Mouse (Mus musculus): ENCODE measurements around the gene Tut1. TPM values are rescaled to one million over a fixed set of nuclear protein-coding genes. Genes with fewer than 3 reads are reported as not detected.

Gene Tut1
- polyA plus RNA-seq, 1 experiment from 2014 or later = 25.4 TPM

DNA sequence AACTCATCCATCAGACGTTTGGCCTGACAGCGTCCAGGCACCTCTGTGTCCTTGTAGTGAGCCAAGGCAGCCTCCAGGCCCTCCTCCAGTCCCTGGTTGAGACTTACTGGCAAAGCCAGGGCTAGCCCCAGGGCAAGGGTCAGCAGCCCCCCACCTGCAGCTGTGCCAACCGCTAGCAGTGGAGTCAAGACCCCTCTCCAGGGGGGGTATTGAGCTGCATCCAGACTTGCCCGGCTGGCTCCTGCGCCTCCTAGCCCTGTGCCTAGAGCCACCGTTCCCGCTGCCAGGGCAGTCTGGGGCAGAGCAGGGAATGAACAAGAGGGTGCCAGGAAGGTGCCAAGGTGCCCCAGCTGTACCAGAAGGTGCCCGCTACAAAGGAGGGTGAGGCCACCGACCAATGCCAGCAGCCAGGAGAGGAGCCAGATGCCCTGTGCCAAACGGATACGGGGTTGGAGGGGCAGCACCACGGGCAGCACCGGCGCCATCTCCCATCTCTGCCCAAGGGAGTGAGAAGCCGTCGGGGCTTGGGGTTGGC lies 24.9 kb upstream of the Tut1 start:
- H3K36me3 ChIP-seq = peaks cover 22% of the 10 kb centered on the region
- no peak overlapping the region; the same call in 1 of the 2 replicates for H3K27ac ChIP-seq (replicated peaks)
- H3K4me1 ChIP-seq = peaks cover 24% of the 10 kb centered on the region
- H3K9me3 ChIP-seq (replicated peaks) = no peaks in the 10 kb centered on the region
- WGBS = 15% methylated on average over 16 of the region's 16 CpGs
- H3K27me3 ChIP-seq (replicated peaks) = no peaks in the 10 kb centered on the region
- no peak; the same call in 1 of the 2 replicates for ATAC-seq (ENCODE audit: low FRiP score)
- H3K4me3 ChIP-seq (replicated peaks) = peak overlapping the region; percentile 52
- peak overlapping the region; percentile 50 for H3K9ac ChIP-seq (replicated peaks)
- H3K4me2 ChIP-seq = peak overlapping the region; percentile 72

DNA sequence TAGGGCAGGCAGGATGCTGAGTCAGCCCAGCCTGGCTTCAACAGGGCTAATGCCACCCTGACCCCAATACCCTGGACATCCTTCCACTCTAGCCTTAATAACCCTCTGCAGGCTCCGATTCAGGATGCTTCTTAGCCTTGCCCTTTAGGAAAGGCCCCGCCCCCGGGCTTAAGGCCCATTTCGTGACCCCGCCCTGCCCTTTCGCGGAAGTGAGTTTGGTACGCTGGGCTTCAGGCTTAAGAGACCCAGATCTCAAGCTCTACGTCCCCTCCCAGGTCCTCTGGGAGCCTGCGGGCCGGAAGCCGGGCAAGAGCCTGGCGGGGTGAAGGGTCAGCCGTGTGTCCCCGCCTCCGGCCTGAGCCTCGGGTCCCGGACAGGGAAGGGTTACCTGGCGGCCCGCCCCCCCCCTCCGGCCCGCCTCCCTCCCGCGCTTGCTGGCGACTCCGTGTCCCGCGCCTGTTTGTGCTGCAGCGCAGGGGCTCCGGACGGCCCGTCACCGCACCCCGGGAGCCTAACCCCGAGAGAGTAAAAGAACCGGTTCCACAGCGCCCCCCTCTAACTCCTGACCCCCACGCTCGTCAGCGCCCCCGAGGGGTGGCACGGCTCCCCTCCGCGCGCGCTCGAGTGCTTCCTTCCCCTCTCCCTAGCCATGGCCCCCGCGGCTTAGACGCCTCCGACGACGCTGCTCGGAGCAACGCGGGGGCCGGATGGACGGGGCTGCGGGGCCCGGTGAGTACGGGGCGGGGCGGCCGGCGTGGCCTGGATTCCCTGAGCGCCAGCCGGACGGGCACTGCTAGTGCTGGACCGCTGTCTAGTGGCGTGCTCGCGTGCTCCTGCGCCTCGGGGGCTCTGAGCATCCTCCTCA lies 24.2 kb upstream of the Tut1 start, which contains the start of the genes Rom1 and Eml3:
TSS of gene Rom1 (minus strand) at position 133 of the 865 bp plus-strand sequence.
TSS of gene Eml3 (plus strand) at position 329 of the 865 bp plus-strand sequence.
- peak within 1 kb of the TSS; percentile 60; the same call in 1 of the 2 replicates for H3K27ac ChIP-seq (replicated peaks)

DNA sequence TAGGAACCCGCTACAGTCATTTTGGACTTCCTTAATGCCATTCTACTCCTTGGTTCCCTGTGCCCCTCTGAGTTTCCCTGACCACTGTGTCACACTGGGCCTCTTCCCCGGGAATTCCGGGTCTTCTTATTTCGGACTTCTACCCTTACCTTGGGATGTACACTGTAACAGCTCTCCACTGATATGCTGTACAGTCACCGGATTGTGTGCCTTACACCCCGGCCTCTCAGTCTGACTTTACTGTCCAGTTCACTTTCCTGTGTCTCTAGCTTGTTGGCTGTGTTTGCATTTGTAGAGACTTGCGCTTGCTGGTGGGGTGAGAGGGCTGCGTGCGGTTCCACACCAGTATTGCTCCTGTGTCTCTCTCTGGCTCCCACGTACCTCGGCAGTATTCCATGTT lies 23.5 kb upstream of the Tut1 start:
- Histone ChIP-seq H3K4me3 (replicated peaks) (peak overlapping the region; percentile 52), H3K9ac (replicated peaks) (peak overlapping the region; percentile 50), H3K4me2 (peak overlapping the region; percentile 72), H3K27me3 (replicated peaks) (no peaks in the 10 kb centered on the region), H3K9me3 (replicated peaks) (no peaks in the 10 kb centered on the region), H3K27ac (replicated peaks) (0 out of 2 replicates have a peak overlapping the region, but pooled peaks have one; percentile 60), H3K4me1 (peaks cover 24% of the 10 kb centered on the region), H3K36me3 (peaks cover 22% of the 10 kb centered on the region)
- no peak for ATAC-seq (ENCODE audit: low FRiP score)
- 11% methylated on average over 11 of the region's 11 CpGs for WGBS

More for the DNA sequence above, 24.2 kb upstream of the Tut1 start, which contains the start of the genes Rom1 and Eml3:
- Histone ChIP-seq H3K4me3 (replicated peaks) (peak within 1 kb of the TSS; percentile 52), H3K36me3 (peaks cover 22% of the 10 kb centered on the region), H3K9ac (replicated peaks) (peak within 1 kb of the TSS; percentile 50), H3K4me2 (peak within 1 kb of the TSS; percentile 72), H3K9me3 (replicated peaks) (no peaks in the 10 kb centered on the region), H3K4me1 (peaks cover 24% of the 10 kb centered on the region), H3K27me3 (replicated peaks) (no peaks in the 10 kb centered on the region)
- ATAC-seq (ENCODE audit: low FRiP score) = peak; percentile 64
- under 1% methylated on average over 58 of the region's 74 CpGs for WGBS

DNA sequence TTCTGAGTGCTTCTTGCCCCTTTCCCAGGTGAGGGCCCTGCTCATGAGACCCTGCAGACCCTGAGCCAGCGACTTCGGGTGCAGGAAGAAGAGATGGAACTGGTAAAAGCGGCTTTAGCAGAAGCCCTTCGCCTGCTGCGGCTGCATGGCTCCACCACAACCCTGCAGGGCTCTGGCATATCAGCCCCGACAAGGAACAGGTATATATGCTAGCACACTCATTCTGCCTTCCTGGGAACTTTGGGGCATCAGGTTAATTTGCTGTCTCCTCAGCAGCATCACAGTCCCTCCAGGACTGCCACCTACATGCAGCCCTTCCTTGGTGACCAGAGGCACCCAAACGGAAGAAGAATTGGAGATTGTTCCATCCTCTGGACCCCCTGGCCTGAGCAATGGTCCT lies 22.9 kb upstream of the Tut1 start:
- 0 out of 2 replicates have a peak overlapping the region, but pooled peaks have one; percentile 50 for H3K9ac ChIP-seq (replicated peaks)
- H3K4me3 ChIP-seq (replicated peaks) = 0 out of 2 replicates have a peak overlapping the region, but pooled peaks have one; percentile 52
- no peak overlapping the region for H3K27ac ChIP-seq (replicated peaks)
- H3K4me2 ChIP-seq = peak overlapping the region; percentile 72
- ATAC-seq (ENCODE audit: low FRiP score) = no peak
- 84% methylated on average over 7 of the region's 7 CpGs for WGBS
- H3K36me3 ChIP-seq = peaks cover 17% of the 10 kb centered on the region
- no peaks in the 10 kb centered on the region for H3K27me3 ChIP-seq (replicated peaks)
- peaks cover 24% of the 10 kb centered on the region for H3K4me1 ChIP-seq
- H3K9me3 ChIP-seq (replicated peaks) = no peaks in the 10 kb centered on the region

DNA sequence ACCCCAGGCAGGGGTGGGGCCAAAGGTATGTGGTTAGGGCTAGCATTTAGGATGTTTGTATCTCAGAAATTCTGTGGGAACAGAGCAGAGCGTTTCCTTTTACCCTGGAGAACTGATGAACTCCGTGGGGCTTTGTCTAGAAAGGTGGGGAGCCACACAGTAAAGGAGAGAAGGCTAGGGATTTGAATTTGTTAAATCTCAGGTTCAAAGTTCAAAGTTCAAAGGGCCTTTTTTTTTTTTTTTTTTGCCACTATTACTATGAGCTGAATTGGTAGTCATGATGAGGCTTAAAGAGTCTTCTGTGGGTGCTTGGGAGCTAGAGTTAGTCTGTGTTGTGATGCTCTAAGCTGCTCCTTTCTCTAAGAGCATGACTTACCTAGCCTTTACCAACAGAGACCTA lies 16.9 kb upstream of the Tut1 start:
- Histone ChIP-seq H3K4me2 (no peak overlapping the region), H3K4me3 (replicated peaks) (no peak overlapping the region), H3K9me3 (replicated peaks) (no peaks in the 10 kb centered on the region), H3K27me3 (replicated peaks) (no peaks in the 10 kb centered on the region), H3K9ac (replicated peaks) (no peak overlapping the region), H3K36me3 (peaks cover 7% of the 10 kb centered on the region; the same call in 1 of the 2 replicates), H3K27ac (replicated peaks) (no peak overlapping the region), H3K4me1 (peaks cover 15% of the 10 kb centered on the region)
- WGBS = 92% methylated on average over 2 of the region's 2 CpGs
- ATAC-seq (ENCODE audit: low FRiP score) = no peak

DNA sequence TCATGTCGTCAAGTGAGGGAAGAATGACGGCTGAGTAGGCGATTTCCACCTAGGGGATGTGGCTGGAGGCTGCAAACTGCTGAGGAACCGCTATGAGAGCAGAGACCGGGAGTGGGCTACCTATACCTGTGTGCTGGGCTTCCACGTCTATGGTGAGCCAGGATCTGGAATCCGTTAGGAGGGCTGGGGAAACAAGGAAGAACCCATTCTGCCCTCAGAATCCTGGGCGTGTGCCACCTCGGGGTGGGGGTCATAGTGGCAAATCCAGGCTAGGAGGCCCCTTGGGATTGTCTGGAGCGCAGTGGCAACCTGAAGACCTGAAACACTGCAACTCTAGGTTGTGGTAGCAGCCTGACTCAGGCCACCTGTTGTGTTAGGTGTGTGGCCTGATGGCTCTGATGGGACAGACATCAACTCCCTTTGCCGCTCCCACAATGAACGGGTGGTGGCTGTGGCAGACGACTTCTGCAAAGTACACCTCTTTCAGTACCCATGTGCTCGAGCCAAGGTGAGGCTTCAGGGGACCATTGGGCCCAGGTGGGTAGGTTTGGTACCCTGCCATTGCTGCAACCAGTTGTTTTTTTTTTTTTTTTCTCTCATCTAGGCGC lies 13.0 kb upstream of the Tut1 start:
- Histone ChIP-seq H3K27me3 (replicated peaks) (no peaks in the 10 kb centered on the region), H3K27ac (replicated peaks) (no peak overlapping the region; the same call in 1 of the 2 replicates), H3K4me3 (replicated peaks) (peak overlapping the region; percentile 94), H3K36me3 (peaks cover 21% of the 10 kb centered on the region), H3K4me2 (peak overlapping the region; percentile 70), H3K4me1 (peaks cover 45% of the 10 kb centered on the region), H3K9ac (replicated peaks) (peak overlapping the region; percentile 57; the same call in 1 of the 2 replicates), H3K9me3 (replicated peaks) (no peaks in the 10 kb centered on the region)
- WGBS = 71% methylated on average over 15 of the region's 15 CpGs
- no peak for ATAC-seq (ENCODE audit: low FRiP score)

DNA sequence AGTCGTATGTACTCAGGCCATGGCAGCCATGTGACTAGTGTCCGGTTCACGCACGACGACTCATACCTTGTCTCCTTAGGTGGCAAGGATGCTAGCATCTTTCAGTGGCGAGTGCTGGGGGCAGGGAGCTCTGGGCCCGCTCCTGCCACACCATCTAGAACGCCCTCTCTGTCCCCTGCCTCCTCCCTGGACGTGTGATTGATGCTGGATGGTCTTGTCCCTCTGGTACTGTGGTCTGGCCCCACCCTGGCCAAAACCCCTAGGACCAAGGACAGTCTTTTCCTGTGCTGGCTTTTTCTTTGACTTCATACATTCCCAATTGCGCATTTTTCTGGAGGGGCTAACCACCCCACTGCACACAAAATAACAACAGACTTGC lies 12.5 kb upstream of the Tut1 start:
- Histone ChIP-seq H3K4me2 (peak overlapping the region; percentile 70), H3K9ac (replicated peaks) (peak overlapping the region; percentile 57), H3K36me3 (peaks cover 26% of the 10 kb centered on the region), H3K27ac (replicated peaks) (peak overlapping the region; percentile 97), H3K9me3 (replicated peaks) (no peaks in the 10 kb centered on the region), H3K27me3 (replicated peaks) (no peaks in the 10 kb centered on the region), H3K4me1 (peaks cover 45% of the 10 kb centered on the region), H3K4me3 (replicated peaks) (peak overlapping the region; percentile 94)
- 19% methylated on average over 10 of the region's 10 CpGs for WGBS
- peak; percentile 22 for ATAC-seq (ENCODE audit: low FRiP score)

DNA sequence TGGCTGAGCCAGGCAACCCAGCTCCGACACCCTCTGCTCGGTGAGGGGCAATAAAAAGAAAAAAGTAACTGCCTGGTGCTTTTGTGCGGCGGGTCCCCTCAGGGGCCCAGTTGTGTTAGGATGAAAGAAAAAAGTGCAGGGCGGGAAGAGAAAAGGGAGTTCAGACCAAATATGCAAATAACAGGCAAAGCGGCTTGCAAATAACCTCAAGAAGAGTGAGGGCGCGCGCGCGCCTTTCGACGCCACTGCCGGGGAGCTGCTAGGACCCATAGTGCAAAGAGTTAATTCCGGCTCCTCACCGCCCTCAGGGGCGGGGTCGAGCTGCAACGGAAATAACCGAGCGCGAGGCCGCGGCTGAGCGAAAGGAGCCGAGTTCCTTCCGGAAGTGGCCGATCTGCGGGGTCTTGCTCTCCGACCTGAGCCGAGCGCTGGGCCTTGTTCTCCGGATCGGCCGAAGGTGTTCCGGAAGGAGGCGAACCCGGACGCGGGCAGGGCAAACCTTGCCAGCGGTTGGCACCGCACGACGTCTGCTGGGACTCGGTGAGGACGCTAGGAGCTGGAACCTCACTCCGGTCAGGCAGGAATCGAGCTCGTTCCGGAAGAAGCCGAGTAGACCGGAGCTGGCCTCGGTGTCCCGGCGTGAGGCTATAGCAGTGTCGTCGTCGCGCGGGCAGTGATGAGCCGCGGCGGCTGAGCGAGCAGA lies 12.0 kb upstream of the Tut1 start, which contains the start of gene Mta2:
TSS of gene Mta2 (plus strand) at position 361 of the 703 bp plus-strand sequence.
- Histone ChIP-seq H3K4me2 (peak within 1 kb of the TSS; percentile 70), H3K27ac (replicated peaks) (peak within 1 kb of the TSS; percentile 97), H3K9ac (replicated peaks) (peak within 1 kb of the TSS; percentile 98), H3K4me1 (peaks cover 45% of the 10 kb centered on the region), H3K9me3 (replicated peaks) (no peaks in the 10 kb centered on the region), H3K27me3 (replicated peaks) (no peaks in the 10 kb centered on the region), H3K4me3 (replicated peaks) (peak within 1 kb of the TSS; percentile 94), H3K36me3 (peaks cover 31% of the 10 kb centered on the region)
- under 1% methylated on average over 61 of the region's 64 CpGs for WGBS
- peak; percentile 97 for ATAC-seq (ENCODE audit: low FRiP score)

DNA sequence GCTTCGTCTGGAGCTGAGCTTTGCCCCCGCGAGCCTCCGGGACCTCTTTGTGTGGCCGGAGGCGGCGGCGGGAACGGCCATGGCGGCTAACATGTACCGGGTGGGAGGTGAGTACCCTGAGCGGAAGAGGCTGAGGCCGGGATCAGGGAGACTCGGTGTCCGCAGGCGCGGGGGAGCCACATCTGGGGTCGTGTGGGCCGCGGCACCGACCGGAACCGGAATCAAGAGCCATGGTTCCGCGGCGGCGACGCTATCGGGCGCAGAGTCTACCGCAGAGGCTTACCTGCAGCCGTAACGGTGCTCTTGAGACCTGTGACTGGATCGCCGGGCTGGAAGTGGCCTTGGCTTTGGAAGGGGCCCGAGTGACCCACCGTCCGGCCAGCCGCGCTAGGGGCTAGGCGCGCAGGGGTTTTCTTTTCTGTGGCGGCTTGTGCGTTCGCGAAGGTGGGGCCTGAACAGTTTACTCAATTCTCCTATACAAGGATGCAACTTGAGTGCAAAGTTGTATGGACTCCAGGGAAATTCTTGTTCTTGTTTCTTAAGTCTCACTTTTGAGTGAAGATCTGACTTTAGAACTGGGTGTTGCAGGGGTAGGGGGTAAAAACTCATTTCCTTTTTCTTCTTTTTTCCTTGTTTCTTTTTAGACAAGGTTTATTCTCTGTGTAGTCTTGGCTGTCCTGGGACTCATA lies 11.2 kb upstream of the Tut1 start:
- Histone ChIP-seq H3K4me3 (replicated peaks) (peak overlapping the region; percentile 94), H3K9me3 (replicated peaks) (no peaks in the 10 kb centered on the region), H3K27me3 (replicated peaks) (no peaks in the 10 kb centered on the region), H3K27ac (replicated peaks) (peak overlapping the region; percentile 97), H3K9ac (replicated peaks) (peak overlapping the region; percentile 98), H3K4me1 (peaks cover 45% of the 10 kb centered on the region), H3K36me3 (peaks cover 34% of the 10 kb centered on the region), H3K4me2 (peak overlapping the region; percentile 70)
- peak; percentile 77 for ATAC-seq (ENCODE audit: low FRiP score)
- WGBS = under 1% methylated on average over 46 of the region's 46 CpGs

DNA sequence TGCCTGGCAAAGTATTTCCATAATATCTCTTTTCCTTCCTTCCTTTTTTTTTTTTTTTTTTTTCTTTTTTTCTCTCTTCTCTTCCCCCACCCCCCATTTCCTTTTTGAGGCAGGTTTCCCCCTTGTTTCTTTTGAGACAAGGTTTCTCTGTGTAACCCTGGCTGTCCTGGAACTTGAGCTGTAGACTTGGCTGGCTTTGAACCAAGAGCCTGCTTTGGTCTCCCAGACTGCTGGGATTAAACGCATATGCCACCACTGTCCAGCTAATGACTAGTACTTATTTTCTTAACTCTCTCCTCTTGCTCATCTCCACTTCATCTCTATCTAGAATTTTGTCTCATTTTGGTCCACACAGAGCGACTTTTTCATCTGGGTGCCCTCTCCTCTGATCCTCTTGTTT lies 10.6 kb upstream of the Tut1 start:
- Histone ChIP-seq H3K27me3 (replicated peaks) (no peaks in the 10 kb centered on the region), H3K36me3 (peaks cover 37% of the 10 kb centered on the region), H3K9ac (replicated peaks) (peak overlapping the region; percentile 98), H3K27ac (replicated peaks) (no peak overlapping the region; the same call in 1 of the 2 replicates), H3K4me3 (replicated peaks) (peak overlapping the region; percentile 94), H3K4me2 (peak overlapping the region; percentile 70), H3K4me1 (peaks cover 45% of the 10 kb centered on the region), H3K9me3 (replicated peaks) (no peaks in the 10 kb centered on the region)
- WGBS = 66% methylated on average over 2 of the region's 2 CpGs
- ATAC-seq (ENCODE audit: low FRiP score) = no peak
